Mouse (Mus musculus): ENCODE data around the gene Cox18. TPM values are rescaled to one million over a fixed set of nuclear protein-coding genes. Genes with fewer than 3 reads are reported as not detected.

Cox18 gene
- polyA plus RNA-seq, 1 experiment from 2014 or later: 45.9 TPM

GRCm38 (mm10) chr5:90229760-90230159, 6.0 kb upstream of the Cox18 start:
- no peaks in the 10 kb centered on the region for H3K9me3 ChIP-seq (ENCODE audit: control insufficient read depth, low read length)
- no peak overlapping the region for H3K4me2 ChIP-seq (ENCODE audit: low read length)
- no peaks in the 10 kb centered on the region for H3K4me1 ChIP-seq (ENCODE audit: control insufficient read depth, insufficient read depth, low read depth, low read length)
- no peak for ATAC-seq
- no peak overlapping the region for H3K27ac ChIP-seq (ENCODE audit: low read depth, low read length)
- peaks cover 30% of the 10 kb centered on the region for H3K36me3 ChIP-seq (ENCODE audit: control insufficient read depth, insufficient read depth, low read length)
- WGBS: 81% methylated on average over 2 of the region's 2 CpGs
- H3K9ac ChIP-seq (ENCODE audit: low read depth, low read length): no peak overlapping the region
- H3K4me3 ChIP-seq (ENCODE audit: low read length): no peak overlapping the region
- H3K27me3 ChIP-seq (replicated peaks; ENCODE audit: control insufficient read depth, insufficient read depth, low read length): no peaks in the 10 kb centered on the region

- H3K36me3 ChIP-seq (ENCODE audit: control insufficient read depth, insufficient read depth, low read length): peaks cover 27% of the 10 kb centered on the region
- 95% methylated on average over 3 of the region's 3 CpGs for WGBS
Measured at GRCm38 (mm10) chr5:90226696-90227095, 2.9 kb upstream of the Cox18 start.

GRCm38 (mm10) chr5:90224730-90225129, 929 bp upstream of the Cox18 start:
- no peak overlapping the region for H3K9ac ChIP-seq (ENCODE audit: low read depth, low read length)
- H3K36me3 ChIP-seq (ENCODE audit: control insufficient read depth, insufficient read depth, low read length): peaks cover 24% of the 10 kb centered on the region
- ATAC-seq: no peak
- peaks cover 10% of the 10 kb centered on the region for H3K4me1 ChIP-seq (ENCODE audit: control insufficient read depth, insufficient read depth, low read depth, low read length)
- H3K27me3 ChIP-seq (replicated peaks; ENCODE audit: control insufficient read depth, insufficient read depth, low read length): no peaks in the 10 kb centered on the region
- H3K9me3 ChIP-seq (ENCODE audit: control insufficient read depth, low read length): no peaks in the 10 kb centered on the region
- H3K4me3 ChIP-seq (ENCODE audit: low read length): no peak overlapping the region
- H3K27ac ChIP-seq (ENCODE audit: low read depth, low read length): no peak overlapping the region
- WGBS: 90% methylated on average over 5 of the region's 5 CpGs
- H3K4me2 ChIP-seq (ENCODE audit: low read length): no peak overlapping the region; the same call in 1 of the 2 replicates

More at GRCm38 (mm10) chr5:90226696-90227095, 2.9 kb upstream of the Cox18 start:
- no peak overlapping the region for H3K27ac ChIP-seq (ENCODE audit: low read depth, low read length)
- no peak for ATAC-seq
- H3K9ac ChIP-seq (ENCODE audit: low read depth, low read length): no peak overlapping the region
- peaks cover 10% of the 10 kb centered on the region for H3K4me1 ChIP-seq (ENCODE audit: control insufficient read depth, insufficient read depth, low read depth, low read length)
- H3K9me3 ChIP-seq (ENCODE audit: control insufficient read depth, low read length): no peaks in the 10 kb centered on the region
- no peak overlapping the region for H3K4me3 ChIP-seq (ENCODE audit: low read length)
- H3K27me3 ChIP-seq (replicated peaks; ENCODE audit: control insufficient read depth, insufficient read depth, low read length): no peaks in the 10 kb centered on the region
- no peak overlapping the region for H3K4me2 ChIP-seq (ENCODE audit: low read length)

GRCm38 (mm10) chr5:90222937-90223336, 864 bp downstream of the Cox18 start:
- ATAC-seq: no peak
- no peak overlapping the region for H3K27ac ChIP-seq (ENCODE audit: low read depth, low read length)

GRCm38 (mm10) chr5:90217791-90218190, 6.0 kb downstream of the Cox18 start:
- no peaks in the 10 kb centered on the region for H3K27me3 ChIP-seq (replicated peaks; ENCODE audit: control insufficient read depth, insufficient read depth, low read length)
- no peak for ATAC-seq
- H3K9me3 ChIP-seq (ENCODE audit: control insufficient read depth, low read length): peaks cover 2% of the 10 kb centered on the region; the same call in 1 of the 2 replicates
- no peak overlapping the region for H3K27ac ChIP-seq (ENCODE audit: low read depth, low read length)
- H3K36me3 ChIP-seq (ENCODE audit: control insufficient read depth, insufficient read depth, low read length): peaks cover 27% of the 10 kb centered on the region
- H3K9ac ChIP-seq (ENCODE audit: low read depth, low read length): no peak overlapping the region
- no peak overlapping the region for H3K4me3 ChIP-seq (ENCODE audit: low read length)
- WGBS: 96% methylated on average over 3 of the region's 3 CpGs
- H3K4me2 ChIP-seq (ENCODE audit: low read length): no peak overlapping the region
- peaks cover 6% of the 10 kb centered on the region for H3K4me1 ChIP-seq (ENCODE audit: control insufficient read depth, insufficient read depth, low read depth, low read length)

More at GRCm38 (mm10) chr5:90222937-90223336, 864 bp downstream of the Cox18 start:
- Histone ChIP-seq H3K4me2 (ENCODE audit: low read length) (peak overlapping the region; percentile 72), H3K36me3 (ENCODE audit: control insufficient read depth, insufficient read depth, low read length) (peaks cover 25% of the 10 kb centered on the region), H3K4me1 (ENCODE audit: control insufficient read depth, insufficient read depth, low read depth, low read length) (peaks cover 10% of the 10 kb centered on the region), H3K9me3 (ENCODE audit: control insufficient read depth, low read length) (no peaks in the 10 kb centered on the region), H3K27me3 (replicated peaks; ENCODE audit: control insufficient read depth, insufficient read depth, low read length) (no peaks in the 10 kb centered on the region), H3K9ac (ENCODE audit: low read depth, low read length) (peak overlapping the region; percentile 97), H3K4me3 (ENCODE audit: low read length) (peak overlapping the region; percentile 96)
- WGBS: 41% methylated on average over 3 of the region's 3 CpGs

GRCm38 (mm10) chr5:90217226-90217625, 6.6 kb downstream of the Cox18 start:
- Histone ChIP-seq H3K4me1 (ENCODE audit: control insufficient read depth, insufficient read depth, low read depth, low read length) (peaks cover under 1% of the 10 kb centered on the region), H3K27ac (ENCODE audit: low read depth, low read length) (no peak overlapping the region), H3K4me2 (ENCODE audit: low read length) (no peak overlapping the region), H3K36me3 (ENCODE audit: control insufficient read depth, insufficient read depth, low read length) (peaks cover 27% of the 10 kb centered on the region), H3K9me3 (ENCODE audit: control insufficient read depth, low read length) (peaks cover 2% of the 10 kb centered on the region; the same call in 1 of the 2 replicates), H3K4me3 (ENCODE audit: low read length) (no peak overlapping the region), H3K9ac (ENCODE audit: low read depth, low read length) (no peak overlapping the region), H3K27me3 (replicated peaks; ENCODE audit: control insufficient read depth, insufficient read depth, low read length) (no peaks in the 10 kb centered on the region)
- no peak for ATAC-seq
- WGBS: 93% methylated on average over 12 of the region's 12 CpGs

GRCm38 (mm10) chr5:90213356-90213755, 10.4 kb downstream of the Cox18 start:
- WGBS: 96% methylated on average over 12 of the region's 12 CpGs
- Histone ChIP-seq H3K9ac (ENCODE audit: low read depth, low read length) (no peak overlapping the region), H3K27ac (ENCODE audit: low read depth, low read length) (no peak overlapping the region), H3K27me3 (replicated peaks; ENCODE audit: control insufficient read depth, insufficient read depth, low read length) (no peaks in the 10 kb centered on the region), H3K4me1 (ENCODE audit: control insufficient read depth, insufficient read depth, low read depth, low read length) (no peaks in the 10 kb centered on the region), H3K36me3 (ENCODE audit: control insufficient read depth, insufficient read depth, low read length) (peaks cover 16% of the 10 kb centered on the region), H3K9me3 (ENCODE audit: control insufficient read depth, low read length) (peaks cover 2% of the 10 kb centered on the region; the same call in 1 of the 2 replicates), H3K4me3 (ENCODE audit: low read length) (no peak overlapping the region), H3K4me2 (ENCODE audit: low read length) (no peak overlapping the region)
- no peak for ATAC-seq

GRCm38 (mm10) chr5:90203168-90203567, 20.6 kb downstream of the Cox18 start:
- no peaks in the 10 kb centered on the region for H3K9me3 ChIP-seq (ENCODE audit: control insufficient read depth, low read length)
- H3K4me3 ChIP-seq (ENCODE audit: low read length): no peak overlapping the region
- ATAC-seq: peak; percentile 50; the same call in 1 of the 2 replicates
- no peaks in the 10 kb centered on the region for H3K4me1 ChIP-seq (ENCODE audit: control insufficient read depth, insufficient read depth, low read depth, low read length)
- WGBS: 29% methylated on average over 5 of the region's 5 CpGs
- no peak overlapping the region for H3K27ac ChIP-seq (ENCODE audit: low read depth, low read length)
- H3K4me2 ChIP-seq (ENCODE audit: low read length): no peak overlapping the region
- H3K9ac ChIP-seq (ENCODE audit: low read depth, low read length): no peak overlapping the region
- H3K36me3 ChIP-seq (ENCODE audit: control insufficient read depth, insufficient read depth, low read length): no peaks in the 10 kb centered on the region
- no peaks in the 10 kb centered on the region for H3K27me3 ChIP-seq (replicated peaks; ENCODE audit: control insufficient read depth, insufficient read depth, low read length)

GRCm38 (mm10) chr5:90202447-90203117, 21.2 kb downstream of the Cox18 start:
- H3K9ac ChIP-seq (ENCODE audit: low read depth, low read length): no peak overlapping the region
- H3K36me3 ChIP-seq (ENCODE audit: control insufficient read depth, insufficient read depth, low read length): no peaks in the 10 kb centered on the region
- no peak for ATAC-seq
- H3K27me3 ChIP-seq (replicated peaks; ENCODE audit: control insufficient read depth, insufficient read depth, low read length): no peaks in the 10 kb centered on the region
- H3K27ac ChIP-seq (ENCODE audit: low read depth, low read length): no peak overlapping the region
- no peak overlapping the region for H3K4me2 ChIP-seq (ENCODE audit: low read length)
- no peaks in the 10 kb centered on the region for H3K4me1 ChIP-seq (ENCODE audit: control insufficient read depth, insufficient read depth, low read depth, low read length)
- WGBS: 84% methylated on average over 9 of the region's 9 CpGs
- no peak overlapping the region for H3K4me3 ChIP-seq (ENCODE audit: low read length)
- H3K9me3 ChIP-seq (ENCODE audit: control insufficient read depth, low read length): no peaks in the 10 kb centered on the region

All from hindbrain, embryonic 16.5 days (tissue).